Mouse (Mus musculus) MN1 (cell line): ENCODE measurements around the gene Dchs1.
"Not testable (repeated sequence)": the region's sequence is repeated elsewhere in the genome, so short reads cannot be mapped to it uniquely, and the experiment has no call there.

Source experiments
- DNase-seq: peaks from one replicate; pipeline ENCODE4 v3.0.0-alpha.2; 2016; ENCODE audit warnings: low spot score

Gene Dchs1

DNA sequence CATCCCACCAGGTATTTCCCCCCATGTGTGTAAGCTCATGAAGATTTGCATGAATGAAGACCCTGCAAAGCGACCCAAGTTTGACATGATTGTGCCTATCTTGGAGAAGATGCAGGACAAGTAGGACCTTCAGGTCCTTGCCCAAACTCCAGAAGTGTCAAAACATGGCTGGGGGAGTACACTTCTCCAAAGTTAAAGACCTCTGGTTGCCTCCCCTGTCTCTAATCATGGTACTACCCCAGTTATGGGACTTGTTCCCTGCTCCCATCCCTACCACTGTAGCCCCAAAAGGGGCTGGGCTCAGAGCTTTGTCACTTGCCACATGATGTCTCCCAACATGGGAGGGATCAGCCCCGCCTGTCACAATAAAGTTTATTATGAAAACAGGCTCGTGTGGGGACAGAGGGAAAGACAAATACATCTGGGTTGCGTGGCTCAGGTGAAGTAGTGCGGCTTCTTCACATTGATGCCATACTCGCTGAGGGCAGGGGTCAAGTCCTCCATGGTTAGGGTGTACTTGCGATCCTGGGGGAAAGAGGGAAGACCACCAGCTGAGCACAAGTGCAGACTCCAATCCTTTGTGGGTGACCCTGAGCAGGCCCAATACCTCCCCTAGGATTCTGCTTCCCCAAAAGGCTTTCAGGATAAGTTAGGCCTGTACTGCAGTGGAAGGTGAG, 44.8 kb downstream of the Dchs1 start:
- DNase-seq = not testable (repeated sequence)

DNA sequence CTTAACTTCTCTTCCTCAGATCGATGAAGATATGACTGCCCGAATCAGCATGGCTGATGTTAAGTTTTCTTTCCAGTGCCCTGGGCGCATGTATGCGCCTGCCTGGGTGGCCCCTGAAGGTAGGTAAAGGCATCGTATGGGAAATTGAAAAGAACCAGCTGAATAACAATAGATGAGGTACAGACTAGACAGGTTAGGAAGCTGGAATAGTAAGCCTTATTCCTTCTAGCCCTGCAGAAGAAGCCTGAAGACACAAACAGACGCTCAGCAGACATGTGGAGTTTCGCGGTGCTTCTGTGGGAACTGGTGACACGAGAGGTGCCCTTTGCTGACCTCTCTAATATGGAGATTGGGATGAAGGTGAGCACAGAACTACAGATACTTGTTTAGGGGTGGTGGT, 45.5 kb downstream of the Dchs1 start:
- DNase-seq = no peak

DNA sequence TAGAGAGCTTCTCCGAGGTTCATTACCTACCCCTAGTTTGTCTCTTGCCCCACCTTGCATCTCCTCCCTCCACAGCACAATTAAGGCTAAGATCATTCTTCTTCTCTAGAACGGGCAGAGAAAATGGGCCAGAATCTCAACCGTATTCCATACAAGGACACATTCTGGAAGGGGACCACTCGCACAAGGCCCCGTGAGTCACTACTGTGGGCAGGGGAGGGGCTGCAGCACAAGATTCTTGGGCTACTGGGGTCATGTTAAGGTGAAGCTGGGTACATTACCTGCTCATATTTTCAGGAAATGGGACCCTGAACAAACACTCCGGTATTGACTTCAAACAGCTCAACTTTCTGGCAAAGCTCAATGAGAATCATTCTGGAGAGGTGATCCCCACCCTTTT, 46.6 kb downstream of the Dchs1 start:
- DNase-seq = no peak

DNA sequence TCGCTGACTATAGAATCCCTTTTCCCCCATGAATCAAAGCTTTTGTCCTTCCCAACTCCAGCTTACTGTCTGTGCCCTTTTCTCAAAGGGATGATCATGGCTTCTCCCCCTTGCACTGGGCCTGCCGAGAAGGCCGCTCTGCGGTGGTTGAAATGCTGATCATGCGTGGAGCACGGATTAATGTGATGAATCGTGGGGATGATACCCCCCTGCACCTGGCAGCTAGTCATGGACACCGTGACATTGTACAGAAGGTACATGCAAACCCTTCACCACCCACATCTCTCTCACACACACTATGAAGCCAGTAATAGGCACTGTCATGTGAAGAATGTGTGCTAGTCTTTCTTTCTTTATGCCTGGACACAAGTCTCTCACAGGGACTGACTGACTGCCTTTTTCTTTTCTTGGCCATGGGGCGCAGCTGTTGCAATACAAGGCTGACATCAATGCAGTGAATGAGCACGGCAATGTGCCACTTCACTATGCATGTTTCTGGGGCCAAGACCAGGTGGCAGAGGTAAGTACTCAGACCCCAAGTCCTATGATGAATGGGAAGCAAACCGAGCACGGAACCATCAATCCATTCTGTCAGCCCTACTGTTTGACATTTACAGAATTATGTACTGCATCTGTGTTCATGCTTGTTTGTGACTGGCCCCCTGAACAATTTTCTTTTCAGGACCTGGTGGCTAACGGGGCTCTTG, 47.2 kb downstream of the Dchs1 start:
- no peak for DNase-seq

DNA sequence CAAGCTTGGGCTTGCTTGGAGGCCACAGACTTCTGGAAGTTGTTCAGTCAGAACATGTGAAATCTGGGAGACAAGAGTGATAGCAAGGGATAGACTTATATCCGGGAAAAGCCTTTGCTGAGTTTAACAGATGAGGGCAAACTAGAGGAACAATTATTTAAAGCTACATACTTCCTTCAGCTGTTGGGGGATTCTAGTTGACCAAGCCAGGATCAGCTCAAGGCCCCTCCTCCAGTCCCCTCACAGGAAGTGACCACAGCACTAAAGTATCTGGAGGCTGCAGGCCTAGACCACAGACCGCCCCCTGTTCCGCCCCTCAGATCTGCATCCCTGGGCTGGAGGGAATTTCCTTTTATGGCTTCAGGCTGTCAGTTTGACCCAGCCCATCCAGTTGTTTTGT, 48.5 kb downstream of the Dchs1 start:
- peak; percentile 66 for DNase-seq

DNA sequence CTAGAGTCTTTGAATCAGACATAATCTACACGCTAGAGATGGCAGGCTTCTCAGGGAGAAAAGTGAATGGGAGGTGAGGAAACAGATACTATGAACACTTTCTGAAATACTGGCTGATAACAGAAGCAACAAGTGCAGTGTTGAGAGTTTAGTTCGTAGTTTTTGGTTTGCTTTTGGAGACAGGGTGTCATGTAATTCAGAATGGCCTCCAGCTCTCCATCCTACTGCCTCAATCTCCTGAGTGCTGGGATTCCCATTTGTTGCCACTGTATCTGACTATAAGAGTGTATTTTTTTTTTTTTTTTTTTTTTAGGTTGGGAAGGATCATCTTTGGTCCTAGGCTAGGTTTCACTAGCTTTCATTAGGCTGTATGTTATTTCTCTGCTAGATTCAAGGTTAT, 49.2 kb downstream of the Dchs1 start:
- no peak for DNase-seq

DNA sequence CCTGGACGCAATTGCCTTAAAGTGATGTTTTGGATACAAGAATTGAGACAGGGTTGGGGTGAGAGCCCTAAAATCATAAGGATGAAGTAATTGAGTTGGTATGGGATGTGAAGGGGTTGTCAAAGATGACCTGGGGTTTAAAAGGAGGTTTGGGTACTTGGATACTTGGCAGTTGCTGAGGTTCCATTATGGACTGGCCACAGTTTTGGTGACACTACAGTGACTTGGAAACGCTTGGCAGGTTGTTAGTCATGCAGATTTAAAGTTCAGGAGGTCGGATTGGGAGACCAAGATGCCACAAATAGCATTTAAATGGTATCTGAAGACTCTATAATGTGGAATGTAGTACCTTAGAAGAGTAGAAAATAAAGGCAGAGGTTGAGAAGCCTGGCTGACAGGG, 49.8 kb downstream of the Dchs1 start:
- DNase-seq = no peak

DNA sequence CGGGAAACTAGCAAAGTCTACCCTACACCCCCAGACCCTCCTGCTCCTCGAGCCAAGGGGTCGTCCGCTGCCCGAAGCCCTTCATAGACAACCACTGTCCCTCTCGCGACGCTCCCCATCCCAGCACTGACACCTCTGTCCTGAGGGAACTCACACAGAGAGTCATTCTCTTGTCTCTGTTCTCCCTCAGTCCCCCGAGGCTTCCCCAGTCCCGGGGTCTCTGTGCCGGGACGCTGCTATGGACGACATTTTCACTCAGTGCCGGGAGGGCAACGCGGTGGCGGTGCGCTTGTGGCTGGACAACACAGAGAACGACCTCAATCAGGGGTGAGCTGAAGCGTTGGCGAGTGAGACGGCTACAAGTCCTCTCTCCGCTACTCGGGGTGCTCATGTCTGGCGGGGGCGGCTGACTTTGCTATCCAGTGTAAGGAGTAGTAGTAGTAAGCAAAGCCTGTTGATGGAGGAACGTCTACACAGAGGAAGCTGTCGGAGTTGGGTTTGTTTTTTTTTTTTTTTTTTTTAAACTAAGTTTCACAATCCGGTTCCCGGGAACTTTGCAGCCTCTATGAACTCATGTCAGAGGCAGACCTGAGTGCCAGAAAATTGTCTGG, 50.4 kb downstream of the Dchs1 start, which contains the start of gene Rrp8:
TSS of gene Rrp8 (minus strand) at position 475 of the 611 bp plus-strand sequence.
- peak; percentile 32 for DNase-seq

DNA sequence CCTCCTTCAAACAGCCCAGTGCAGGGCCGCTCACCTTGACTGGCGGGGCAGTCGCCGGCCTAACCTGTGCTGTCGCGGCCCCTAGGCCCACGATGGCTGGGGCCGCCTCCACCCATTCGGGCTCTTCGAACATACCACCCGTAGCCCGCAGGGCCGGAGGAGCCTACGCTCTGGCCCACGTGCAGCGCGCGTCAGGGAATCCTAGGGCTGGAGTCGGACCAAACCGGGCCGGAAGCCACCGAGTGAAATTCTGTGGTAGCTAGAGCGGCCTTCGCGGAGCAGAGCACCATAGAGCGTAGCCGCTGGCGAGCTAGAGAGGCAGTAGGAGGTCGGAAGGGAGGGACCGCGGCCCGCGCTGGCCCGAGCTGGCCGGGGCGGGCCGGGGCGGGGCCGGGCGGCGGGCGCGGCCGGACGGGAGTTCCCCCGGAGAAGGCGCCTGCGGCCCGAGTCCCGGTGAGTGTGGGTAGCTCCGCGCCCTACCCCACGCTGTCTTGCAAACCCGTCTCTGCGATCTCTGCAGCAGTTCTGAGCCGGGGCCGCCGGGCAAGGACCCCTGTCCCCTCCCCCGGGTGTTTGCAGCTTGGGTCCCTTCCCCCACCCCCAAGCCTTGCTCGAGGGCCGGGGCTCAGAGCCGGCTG, 51.1 kb downstream of the Dchs1 start, which contains the start of gene Ilk:
TSS of gene Ilk (plus strand) at position 329 of the 638 bp plus-strand sequence.
- peak; percentile 93 for DNase-seq

DNA sequence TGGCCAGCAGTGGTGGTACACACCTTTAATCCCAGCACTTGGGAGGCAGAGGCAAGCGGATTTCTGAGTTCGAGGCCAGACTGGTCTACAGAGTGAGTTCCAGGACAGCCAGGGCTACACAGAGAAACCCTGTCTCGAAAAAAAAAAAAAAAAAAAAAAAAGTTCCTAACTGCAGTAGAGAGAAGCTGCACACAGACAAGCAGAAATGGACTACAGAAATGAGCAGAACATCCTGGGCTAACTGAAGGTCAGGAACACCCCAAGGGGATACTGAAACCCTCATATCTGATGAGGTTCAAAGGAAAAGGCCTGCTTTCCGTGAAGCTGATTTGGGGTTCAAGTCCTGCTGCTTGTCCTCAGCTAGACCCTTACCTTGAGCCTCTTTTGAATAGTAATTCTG, 52.0 kb downstream of the Dchs1 start:
- not testable (repeated sequence) for DNase-seq

DNA sequence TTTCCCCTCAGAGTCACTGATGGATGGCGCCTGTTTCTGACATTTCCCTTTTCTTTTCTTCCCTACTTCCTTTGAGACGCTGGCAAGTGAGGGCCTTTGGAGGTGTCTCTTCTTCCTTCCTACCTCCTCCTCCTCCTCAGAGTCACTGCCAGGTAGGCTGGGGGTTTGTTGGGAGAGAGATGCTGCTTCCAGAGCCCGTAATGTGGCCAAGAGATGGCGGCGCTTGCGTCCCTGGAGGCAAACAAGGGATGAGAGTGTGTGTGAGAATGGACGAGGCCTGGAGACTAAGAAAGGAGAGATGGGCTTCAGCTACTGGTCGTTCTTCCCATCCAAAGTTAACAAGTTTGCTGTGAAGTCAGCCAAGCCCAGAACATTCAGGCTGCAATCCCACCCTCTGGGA, 52.6 kb downstream of the Dchs1 start:
- no peak for DNase-seq

DNA sequence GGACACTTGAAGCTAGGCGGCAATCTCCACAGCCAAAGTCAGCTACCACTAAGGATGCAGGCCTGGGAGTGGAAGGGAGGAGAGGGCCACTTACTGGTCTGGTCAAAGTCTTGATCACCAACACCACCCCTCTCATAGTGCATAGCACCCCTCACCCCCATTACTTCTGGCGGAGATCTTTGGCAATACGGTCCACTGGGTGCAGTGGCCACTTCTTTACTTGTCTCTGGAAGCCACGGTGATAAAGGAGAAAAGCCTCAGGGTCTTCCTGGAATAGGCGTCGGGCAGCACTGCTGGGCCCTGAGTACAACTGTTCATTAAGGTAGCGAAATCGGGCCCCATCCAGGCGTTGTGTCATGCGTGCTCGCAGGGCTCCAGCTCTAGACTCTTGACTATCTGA, 53.6 kb downstream of the Dchs1 start:
- DNase-seq = no peak

DNA sequence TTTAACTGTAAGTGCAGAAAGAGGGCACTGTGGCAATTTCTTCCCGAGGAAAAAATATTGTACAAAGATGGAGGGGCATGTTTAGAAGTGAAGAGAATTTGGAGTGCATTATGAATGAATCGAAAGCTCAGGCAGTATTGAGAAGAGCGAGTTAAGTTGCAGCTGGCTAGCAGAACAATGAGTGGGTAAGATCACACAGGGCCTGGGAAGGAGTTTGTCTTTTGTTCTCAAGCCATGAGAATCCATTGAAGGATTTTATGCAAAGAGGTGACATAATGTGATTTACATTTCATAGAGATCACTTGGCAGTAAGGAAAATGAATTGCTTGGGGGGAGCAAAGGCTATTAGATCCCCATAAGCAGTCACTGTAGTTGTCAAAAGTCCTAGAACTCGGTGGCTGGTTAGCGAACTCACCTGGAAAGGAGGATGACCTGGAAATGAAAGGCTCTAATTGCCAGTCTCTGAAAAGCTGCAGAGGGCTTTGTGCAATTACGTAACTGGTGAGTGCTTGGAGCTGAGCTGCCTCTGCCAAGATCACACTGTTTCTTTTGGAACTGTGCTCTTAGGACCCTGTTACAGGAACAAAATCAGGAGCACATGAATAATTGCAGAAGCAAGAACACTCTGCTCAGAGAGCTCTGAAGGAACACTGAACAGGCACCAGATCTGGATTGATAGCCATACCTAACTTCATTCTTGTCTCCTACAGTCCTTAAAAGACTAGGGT, 58.6 kb downstream of the Dchs1 start:
- DNase-seq = no peak

DNA sequence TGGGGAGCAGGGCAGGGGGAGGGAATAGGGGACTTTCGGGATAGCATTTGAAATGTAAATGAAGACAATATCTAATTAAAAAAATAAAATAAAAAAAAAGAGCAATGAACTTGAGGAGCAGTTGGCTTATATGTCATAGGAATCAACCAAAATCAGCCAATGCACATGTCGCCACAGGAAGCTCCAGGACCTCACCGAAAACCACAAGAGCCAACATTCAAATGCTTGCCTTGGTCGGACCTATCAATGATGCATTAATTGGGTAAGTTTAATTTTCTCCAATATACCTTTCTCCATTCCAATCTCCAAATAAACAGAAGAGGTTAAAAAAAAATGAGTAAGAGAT, 60.5 kb downstream of the Dchs1 start:
- no peak for DNase-seq

DNA sequence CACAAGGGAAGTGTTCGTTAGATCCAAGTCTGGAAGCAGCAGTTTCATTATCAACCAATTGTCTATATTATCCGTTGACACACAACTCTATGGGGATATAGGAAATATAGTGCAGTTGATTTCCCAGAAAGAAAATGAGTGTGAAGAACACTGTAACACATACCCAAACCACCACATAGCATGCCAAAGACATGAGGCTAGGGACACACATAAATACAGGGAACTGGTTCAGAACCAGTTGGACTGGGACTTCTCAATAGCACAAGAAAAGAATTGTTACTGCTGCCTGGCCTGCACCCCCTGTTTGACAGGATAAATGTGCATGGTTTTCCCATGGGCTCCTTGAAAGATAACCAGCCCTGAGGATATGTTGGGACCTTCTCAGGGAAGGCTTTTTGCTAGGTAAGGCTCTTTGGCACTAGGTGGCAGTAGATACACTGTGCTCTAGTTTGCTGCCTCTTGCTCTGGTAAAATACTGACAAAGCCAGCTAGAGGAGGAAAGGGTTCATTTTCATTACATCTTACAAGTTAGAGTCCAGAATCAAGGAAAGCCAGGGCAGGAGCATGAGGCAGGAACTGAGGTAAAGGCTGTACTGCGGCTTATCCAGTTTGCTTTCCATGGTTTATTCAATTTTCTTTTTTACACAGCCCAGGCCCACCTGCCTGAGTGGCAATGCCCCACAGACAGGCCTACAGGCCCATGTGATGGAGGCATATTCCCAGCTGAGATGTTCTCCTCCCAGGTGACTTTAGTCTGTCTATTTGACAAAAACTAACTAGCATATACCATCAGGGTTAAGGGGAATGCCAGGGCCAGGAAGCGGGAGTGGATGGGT, 61.1 kb downstream of the Dchs1 start:
- peak; percentile 76 for DNase-seq

DNA sequence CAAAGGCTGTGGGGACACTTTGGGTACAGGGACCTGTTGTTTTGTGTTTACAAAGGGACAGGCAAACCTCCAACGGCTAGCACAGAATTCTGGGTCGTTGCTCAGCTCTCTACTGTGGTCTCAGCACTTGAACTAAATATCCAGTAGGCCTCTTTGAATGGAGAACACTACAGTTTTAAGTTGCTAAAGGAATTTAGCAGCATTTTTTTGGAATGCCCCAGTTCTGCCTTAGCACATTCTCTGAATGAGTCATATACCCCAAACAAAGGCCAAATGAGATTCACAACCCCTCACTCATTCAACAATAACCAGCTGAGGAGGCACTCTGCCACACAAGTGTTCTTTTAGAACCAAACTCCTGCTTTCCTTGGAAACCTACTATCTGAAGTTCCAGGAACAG, 65.5 kb downstream of the Dchs1 start:
- no peak for DNase-seq

DNA sequence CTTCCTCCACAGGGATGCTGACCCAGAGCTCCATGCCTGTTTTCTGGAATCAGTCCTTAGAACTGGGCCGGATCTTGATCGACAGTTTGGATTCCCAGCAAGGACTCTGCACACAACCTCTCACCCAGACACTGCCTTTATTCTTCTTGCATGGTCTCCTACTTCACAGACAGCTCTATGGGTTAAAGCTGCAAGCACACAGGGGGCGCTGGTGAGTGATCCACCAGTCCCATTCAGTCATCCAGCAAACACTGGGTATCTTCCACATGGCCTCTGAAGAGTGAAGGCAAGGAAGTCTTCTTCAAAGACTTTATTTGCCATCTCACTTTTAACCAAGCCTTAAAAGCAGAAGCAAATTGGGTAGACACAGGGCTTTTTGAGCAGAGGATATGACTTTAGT, 72.1 kb downstream of the Dchs1 start:
- DNase-seq = no peak

DNA sequence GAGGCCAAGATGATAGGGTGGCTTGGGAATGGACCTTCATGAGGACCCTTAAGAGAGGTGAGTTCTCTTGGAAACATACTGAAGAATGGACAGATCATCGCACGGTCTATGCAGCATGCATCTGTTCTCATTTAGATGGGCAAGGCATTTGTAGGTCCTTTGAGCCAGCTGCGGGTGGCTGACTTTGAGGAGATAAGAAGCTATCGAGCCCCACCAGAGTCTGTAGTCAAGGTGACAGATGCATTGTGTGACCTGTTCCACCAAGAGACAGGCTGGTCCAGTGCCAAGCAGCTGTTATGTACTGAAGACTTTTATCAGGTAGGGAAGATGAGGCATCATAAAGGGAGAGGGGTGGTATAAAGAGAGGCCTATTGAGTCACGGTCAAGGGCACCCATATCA, 78.7 kb downstream of the Dchs1 start:
- no peak for DNase-seq

DNA sequence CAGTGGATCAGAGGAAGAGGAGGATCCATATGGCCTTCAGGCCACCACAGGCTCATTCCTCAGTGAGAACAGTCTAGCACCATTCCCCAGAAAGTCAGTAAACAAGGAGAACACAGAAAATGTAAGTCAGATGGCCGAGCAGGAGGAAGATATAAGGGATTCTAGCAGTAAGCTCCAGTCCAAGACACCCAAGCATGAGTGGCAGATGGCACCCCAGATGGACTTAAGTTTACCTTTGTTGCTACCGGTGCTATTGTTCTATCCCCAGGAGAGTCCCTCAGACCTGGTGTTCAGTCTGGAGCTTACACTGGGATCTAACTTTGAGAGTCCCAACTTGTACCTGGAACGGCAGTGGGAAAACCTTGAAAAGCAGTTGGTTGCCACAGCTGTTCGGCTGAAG, 83.6 kb downstream of the Dchs1 start:
- no peak for DNase-seq

DNA sequence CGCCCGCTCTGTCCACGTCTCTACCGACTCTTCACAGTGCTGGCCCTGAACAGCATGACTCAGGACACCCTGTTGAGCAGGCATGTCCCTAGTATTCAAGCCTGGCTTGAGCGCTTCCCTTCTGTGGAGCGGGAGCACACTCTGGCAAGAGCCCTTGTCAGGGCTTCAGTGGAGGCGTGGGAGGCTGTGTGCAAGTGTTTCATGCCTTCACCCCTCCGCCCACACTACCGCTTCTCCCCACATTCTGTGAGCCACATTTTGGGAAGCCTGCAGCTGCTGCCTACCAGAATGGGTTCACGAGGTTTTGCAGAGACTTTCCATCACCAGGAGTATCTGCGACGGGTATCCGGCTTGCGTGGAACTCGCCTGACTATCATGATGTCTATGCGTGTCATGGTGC, 84.3 kb downstream of the Dchs1 start:
- DNase-seq = no peak
